Mouse (Mus musculus) forelimb bud, embryonic 11.5 days (tissue): ENCODE measurements around the gene Ctnnbl1.

Experiments used
- DNase-seq: peaks from one replicate; pipeline ENCODE4 v3.0.0-alpha.2; 2012; ENCODE audit warnings: low read depth, low spot score

Gene Ctnnbl1

GRCm38 (mm10) chr2:157875111-157875510, 137.9 kb downstream of the Ctnnbl1 start:
- no peak for DNase-seq

DNA sequence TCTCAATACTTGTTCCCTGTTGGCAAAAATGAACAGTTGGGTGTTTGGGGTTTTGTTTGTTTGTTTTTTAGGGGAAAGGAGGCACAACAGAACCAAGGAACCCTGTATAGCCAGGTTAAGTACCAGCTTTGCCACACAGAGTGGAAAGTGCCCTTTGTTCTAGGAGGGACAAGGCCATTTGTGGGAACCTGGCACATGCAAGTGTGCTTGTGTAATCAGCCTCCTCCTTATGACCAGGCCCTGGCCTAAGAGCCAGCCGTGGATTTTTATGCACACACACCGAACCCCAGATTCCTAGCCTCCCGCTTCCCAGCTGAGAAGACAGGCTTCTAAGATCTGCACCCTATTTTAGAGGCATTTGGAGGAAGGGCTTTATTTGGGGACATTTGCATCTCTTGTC, 140.2 kb downstream of the Ctnnbl1 start:
- DNase-seq: no peak

DNA sequence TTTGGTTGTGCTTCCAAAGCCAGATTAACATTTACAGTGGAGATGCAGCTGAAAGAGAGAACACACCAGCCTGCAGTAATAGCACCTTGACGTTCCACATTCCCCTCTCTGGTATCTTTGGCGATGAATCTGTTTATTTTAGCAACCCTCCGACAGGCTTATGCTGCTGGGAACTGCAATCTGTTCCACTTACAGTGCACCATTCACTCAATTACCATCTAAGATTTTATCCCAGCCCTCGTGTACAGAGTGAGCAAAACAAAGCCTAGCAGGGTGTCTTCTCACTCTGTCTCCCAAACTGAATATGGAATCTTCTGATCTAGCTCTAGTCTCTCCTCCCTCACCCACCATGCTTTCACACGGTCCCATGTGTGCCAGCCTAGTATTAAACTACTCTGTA, 140.8 kb downstream of the Ctnnbl1 start:
- DNase-seq: no peak

DNA sequence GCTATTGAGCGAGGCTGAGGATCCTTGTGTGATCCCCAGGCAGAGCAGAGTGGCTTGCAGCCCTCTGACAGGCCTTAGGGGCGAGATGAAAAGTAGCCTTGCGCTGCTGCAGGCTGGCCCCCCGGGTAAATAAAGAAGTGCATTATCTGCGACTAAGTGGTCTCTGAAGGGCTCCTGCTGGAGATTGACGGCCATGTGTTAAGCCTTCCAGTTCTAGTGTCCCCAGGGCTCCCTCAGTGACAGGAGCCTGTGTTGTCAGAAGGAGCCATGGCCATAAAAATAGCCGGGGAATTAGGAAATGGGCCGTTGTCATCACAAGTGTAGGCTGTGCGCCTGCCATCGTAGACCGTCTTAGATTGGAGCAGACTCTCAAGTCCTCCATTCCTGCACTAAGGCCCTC, 144.7 kb downstream of the Ctnnbl1 start:
- DNase-seq: no peak

- no peak for DNase-seq
Observed at GRCm38 (mm10) chr2:157887275-157888025, 150.2 kb downstream of the Ctnnbl1 start.

DNA sequence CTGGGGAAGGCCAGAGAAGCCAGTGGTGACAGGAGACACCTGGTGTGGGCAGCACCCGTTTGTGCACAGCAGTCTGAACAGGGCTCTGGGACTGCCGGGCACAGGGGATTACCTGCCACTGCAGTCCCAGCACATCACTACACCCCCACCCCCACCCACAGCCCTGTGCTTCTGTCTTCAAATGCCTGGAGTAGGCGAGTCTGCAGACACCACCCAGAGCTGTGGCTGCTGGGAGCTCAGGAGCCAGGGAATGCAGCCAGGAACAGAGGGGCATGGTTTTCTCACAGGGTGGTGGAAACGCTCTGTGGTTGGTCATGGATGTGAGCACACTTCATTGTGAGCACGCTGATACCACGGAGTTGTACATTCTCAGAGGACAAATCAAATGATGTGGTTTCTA, 154.0 kb downstream of the Ctnnbl1 start:
- no peak for DNase-seq

DNA sequence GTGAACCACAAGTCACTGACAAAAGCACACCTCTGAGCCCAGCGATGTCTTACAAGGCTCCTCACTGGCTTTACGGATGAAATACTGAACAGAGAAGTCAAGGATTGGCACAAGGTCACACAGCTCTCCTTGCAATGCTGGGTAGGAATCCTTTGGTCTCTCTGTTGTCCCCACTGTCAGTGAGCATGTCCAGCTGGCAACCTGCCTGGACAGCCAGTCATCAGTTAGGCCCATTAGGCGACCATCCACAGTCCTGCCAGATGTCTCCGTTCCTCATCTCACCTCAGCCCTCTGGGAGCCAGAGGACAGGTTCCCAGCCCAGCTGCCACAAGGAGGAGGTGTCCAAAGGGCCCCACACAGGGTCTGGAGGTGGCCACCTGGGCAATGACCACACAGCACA, 159.9 kb downstream of the Ctnnbl1 start:
- DNase-seq: no peak

DNA sequence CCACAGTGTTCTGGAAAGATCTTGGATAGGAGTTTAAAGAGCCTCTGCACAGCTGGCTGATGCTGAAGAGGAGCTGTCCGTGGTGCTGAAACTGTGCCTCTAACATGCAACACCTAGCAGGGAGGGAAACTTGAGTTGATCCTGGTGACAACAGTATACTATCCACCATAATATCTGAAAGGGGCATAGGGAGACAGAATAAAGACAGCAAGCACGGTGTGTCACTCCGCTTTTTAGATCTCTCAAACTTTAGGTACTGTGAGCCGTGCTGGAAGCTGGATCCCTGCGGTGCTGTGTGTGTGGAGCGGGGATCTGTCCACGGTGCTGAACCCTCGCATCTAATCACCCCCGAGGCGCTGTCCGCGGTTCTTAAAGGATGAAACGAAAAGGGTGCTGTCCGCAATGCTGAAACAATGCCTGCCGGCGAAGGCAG, 176.0 kb downstream of the Ctnnbl1 start:
- DNase-seq: peak; percentile 93

- no peak for DNase-seq
Observed at GRCm38 (mm10) chr2:157913705-157914104, 176.5 kb downstream of the Ctnnbl1 start.

DNA sequence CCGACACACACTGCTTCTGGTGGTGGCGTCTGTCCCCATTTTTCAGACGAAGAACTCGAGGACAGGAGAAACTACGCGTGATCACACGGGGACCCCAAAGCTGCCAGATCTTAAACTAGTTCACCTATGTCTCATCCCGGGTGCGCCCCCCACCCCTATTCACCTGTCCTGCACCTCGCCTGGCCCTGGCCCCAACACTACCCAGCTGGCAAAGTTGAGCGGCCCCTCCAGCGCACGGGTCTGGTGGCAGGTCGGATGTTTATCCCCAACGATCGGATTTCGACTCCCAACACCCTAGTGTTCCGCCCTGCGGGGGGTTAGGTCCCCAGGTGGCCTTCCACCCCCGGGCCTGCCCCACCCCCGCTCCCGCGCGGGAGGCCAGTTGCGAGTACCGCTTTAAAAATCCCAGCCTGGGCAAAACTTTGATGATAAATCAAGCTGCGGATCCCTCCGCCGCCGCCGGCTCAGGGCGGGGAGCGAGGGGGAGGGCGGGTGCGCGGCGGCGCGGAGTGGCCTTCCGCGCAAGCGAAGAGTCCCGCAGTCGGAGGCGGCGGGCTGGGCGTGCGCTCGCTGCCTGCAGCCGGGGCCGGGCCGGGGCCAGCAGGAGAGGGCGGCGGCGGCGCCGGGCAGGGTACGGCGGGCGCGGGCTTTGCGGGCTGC, 177.0 kb downstream of the Ctnnbl1 start, which contains the start of gene Vstm2l:
Gene Vstm2l (plus strand): TSS at position 549 of the 660 bp plus-strand sequence.
- peak; percentile 19 for DNase-seq

GRCm38 (mm10) chr2:157914889-157915517, 177.8 kb downstream of the Ctnnbl1 start:
- DNase-seq: no peak

DNA sequence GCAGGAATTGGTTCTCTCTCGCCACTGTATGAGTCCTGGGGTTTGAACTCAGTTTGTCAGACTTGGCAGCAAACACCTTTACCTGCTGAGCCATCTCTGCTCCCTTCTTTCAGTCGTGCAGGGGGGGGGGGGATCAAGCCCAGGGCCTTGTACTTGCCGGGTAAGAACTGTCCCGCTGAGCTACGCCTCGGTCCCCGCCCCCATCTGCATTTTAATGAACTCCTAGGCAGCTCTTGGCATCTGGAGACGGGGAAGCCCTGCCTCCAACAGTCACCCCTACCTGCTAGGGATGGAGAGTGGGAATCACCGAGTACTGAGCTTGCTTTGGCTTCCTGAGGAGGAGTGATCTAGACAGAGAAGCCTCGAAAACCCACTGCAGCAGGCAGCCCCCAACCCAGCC, 181.3 kb downstream of the Ctnnbl1 start:
- no peak for DNase-seq

DNA sequence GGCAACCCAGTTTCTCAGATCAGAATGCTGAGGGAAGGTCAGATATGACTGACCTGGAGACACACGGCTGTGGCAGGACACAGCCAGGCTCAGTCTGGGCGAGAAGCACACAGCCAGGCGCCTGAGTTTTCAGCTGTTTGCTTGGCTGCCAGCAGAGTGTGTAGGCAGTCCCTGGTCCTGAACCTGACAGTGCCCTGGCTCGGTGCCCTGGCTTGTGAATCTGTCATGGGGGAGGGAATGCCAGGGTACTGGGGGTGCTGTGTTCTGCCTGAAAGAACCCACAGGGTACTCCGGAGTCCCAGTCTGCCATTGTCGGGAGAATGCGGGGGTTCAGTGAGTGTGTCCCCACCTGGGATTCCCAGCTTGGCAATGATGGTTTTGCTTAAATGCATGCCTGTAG, 184.3 kb downstream of the Ctnnbl1 start:
- no peak for DNase-seq

- DNase-seq: peak; percentile 35
Observed at GRCm38 (mm10) chr2:157923406-157923805, 186.2 kb downstream of the Ctnnbl1 start.

DNA sequence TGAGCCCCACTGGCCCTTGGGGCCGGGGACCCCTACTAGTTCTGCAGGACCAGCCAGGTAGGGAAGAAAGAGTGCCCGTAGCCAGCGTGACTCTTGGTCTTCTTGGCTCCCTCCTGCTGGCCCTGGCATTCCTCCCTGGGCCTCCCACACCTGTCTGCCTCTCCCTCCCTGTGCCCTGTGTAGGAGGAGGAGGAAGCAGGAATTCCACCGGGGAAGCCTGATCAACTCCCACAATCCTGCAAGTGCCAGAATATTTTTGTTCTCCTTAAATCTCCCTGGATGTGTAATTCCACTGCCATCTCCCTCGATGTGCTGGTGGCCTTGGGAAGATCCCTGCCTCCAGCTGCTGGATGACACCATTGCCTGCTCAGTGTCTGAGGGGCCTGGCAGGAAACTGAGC, 187.3 kb downstream of the Ctnnbl1 start:
- DNase-seq: no peak

- DNase-seq: no peak
Observed at GRCm38 (mm10) chr2:157926502-157926901, 189.3 kb downstream of the Ctnnbl1 start.

GRCm38 (mm10) chr2:157926927-157927326, 189.7 kb downstream of the Ctnnbl1 start:
- DNase-seq: no peak

DNA sequence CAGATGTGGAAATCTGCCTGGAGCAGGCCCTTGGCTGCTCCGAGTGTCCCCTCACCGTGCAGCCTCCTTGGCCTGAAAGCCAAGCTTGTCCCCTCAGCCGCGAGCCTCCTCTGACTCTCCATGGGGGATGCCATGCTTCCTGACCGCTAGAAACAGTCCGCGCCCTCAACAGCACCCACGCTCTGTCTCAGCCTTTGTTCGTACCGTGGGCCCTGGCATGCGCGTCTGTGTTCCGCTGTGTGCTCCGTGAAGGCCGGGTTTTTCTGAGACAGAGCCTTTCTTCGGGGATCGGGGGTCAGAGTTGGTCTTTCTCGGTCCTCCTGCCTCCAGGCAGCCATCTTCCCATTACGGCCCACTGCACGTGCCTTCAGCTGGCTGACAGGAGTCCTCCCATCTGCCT, 190.2 kb downstream of the Ctnnbl1 start:
- no peak for DNase-seq

DNA sequence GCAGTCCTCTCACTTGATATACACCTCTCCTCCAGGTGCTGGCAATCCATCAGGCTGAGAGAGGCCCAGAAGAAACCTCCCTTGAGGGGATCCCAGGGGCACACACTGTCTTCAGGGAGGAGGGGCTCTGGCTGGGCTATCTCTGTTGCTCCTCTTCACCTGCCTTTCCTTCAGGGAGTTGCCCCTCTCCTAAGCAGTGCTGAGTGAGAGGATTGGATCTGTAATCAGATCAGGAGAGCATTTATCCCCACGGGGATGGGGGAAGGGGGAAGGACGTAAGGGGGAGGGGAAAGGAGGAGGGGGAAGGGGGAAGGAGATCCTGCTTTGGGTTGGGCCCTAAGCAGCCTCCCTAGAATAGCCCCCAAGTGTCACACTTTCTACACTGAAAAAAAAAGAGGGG, 190.6 kb downstream of the Ctnnbl1 start:
- no peak for DNase-seq

GRCm38 (mm10) chr2:157932655-157933054, 195.5 kb downstream of the Ctnnbl1 start:
- no peak for DNase-seq

GRCm38 (mm10) chr2:157935444-157936171, 198.4 kb downstream of the Ctnnbl1 start:
- no peak for DNase-seq

DNA sequence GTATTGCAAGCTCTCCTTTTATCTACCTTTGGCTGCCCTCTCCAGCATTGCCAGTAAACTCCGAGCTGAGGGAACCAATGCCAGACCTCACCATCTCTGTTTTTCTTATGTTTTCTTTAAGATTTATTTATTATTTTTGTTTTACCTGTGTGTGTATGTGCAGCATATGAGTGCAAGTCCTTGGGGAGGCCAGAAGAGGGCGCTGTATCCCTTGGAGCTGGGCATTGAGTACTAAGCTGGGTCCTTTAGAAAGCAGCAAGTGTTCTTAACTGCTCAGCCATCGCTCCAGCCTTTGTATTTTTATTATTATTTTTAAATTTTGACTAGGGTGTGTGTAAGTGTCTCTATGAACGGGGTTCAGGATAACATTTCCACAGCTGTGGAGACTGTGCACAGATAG, 199.5 kb downstream of the Ctnnbl1 start:
- no peak for DNase-seq
